Mouse (Mus musculus) kidney, embryonic 16.5 days (tissue): ENCODE measurements around the gene Vcpkmt. TPM values are rescaled to one million over a fixed set of nuclear protein-coding genes. Genes with fewer than 3 reads are reported as not detected.
"Not testable (repeated sequence)": the region's sequence is repeated elsewhere in the genome, so short reads cannot be mapped to it uniquely, and the experiment has no call there.

ENCODE experiments used
- ATAC-seq: fragments of 200-750 bp; cut with Nextera tagmentation; 2 replicates; pipeline ENCODE4 v1.8.0; 2017; ENCODE audit warnings: moderate TSS enrichment; ENCODE audit not compliant: low FRiP score, low TSS enrichment
- H3K27ac ChIP-seq: fragments of 300-500 bp; sonication (generic); 2 replicates; pipeline ENCODE4 v1.5.1; 2014; ENCODE audit warnings: low read length
- H3K27me3 ChIP-seq: fragments of 300-500 bp; sonication (generic); 2 replicates; pipeline ENCODE4 v1.6.1; 2014; ENCODE audit warnings: low read length, control low read depth, mixed read lengths; ENCODE audit not compliant: insufficient read depth
- H3K36me3 ChIP-seq: fragments of 300-500 bp; sonication (generic); 2 replicates; pipeline ENCODE4 v1.6.1; 2014; ENCODE audit warnings: low read length, control low read depth, mixed read lengths; ENCODE audit not compliant: insufficient read depth
- H3K4me1 ChIP-seq: fragments of 300-500 bp; sonication (generic); 2 replicates; pipeline ENCODE4 v1.6.1; 2014; ENCODE audit warnings: low read length, control low read depth, mixed read lengths; ENCODE audit not compliant: insufficient read depth
- H3K4me2 ChIP-seq: fragments of 300-500 bp; sonication (generic); replicated peaks from 2 replicates; pipeline ENCODE4 v1.6.1; 2014; ENCODE audit warnings: low read depth, low read length
- H3K4me3 ChIP-seq: fragments of 300-500 bp; sonication (generic); 2 replicates; pipeline ENCODE4 v1.5.1; 2014; ENCODE audit warnings: mild to moderate bottlenecking, low read length
- H3K9ac ChIP-seq: fragments of 300-500 bp; sonication (generic); replicated peaks from 2 replicates; pipeline ENCODE4 v1.6.1; 2014; ENCODE audit warnings: low read length
- H3K9me3 ChIP-seq: fragments of 300-500 bp; sonication (generic); 2 replicates; pipeline ENCODE4 v1.6.1; 2016; ENCODE audit warnings: low read length, control low read depth
- WGBS: fragments of 180-500 bp; shearing (Covaris S2); extraction: QIAGEN DNeasy Blood & Tissue Kit; methylation state at CpG from one replicate; pipeline ENCODE4 v1.1.7; 2014; 5-methylcytosine and 5-hydroxymethylcytosine counted together
- polyA plus RNA-seq: library from polyadenylated mRNA; unstranded; fragments of >200 nt; fragmentation: Nextera tagmentation; extraction: Ambion mirVana; gene quantifications from 2 replicates; pipeline ENCODE4 v1.2.1, GENCODE M21; 2015

Gene Vcpkmt
- 21.2 and 25.7 TPM in 2 replicates for polyA plus RNA-seq

GRCm38 (mm10) chr12:69582613-69583269 is at the start of gene Vcpkmt:
Gene Vcpkmt, minus strand, starts transcription at chr12:69583028.
- peaks cover 9% of the 10 kb centered on the region for H3K4me1 ChIP-seq
- H3K9me3 ChIP-seq, result no peaks in the 10 kb centered on the region
- under 1% methylated on average over 56 of the region's 56 CpGs for WGBS
- peak within 1 kb of the TSS; percentile 78 for H3K9ac ChIP-seq
- peak within 1 kb of the TSS; percentile 79; the same call in 1 of the 2 replicates for H3K27ac ChIP-seq
- no peaks in the 10 kb centered on the region for H3K27me3 ChIP-seq
- H3K36me3 ChIP-seq, result peaks cover 23% of the 10 kb centered on the region
- peak within 1 kb of the TSS; percentile 72 for H3K4me2 ChIP-seq
- peak within 1 kb of the TSS; percentile 81 for H3K4me3 ChIP-seq
- ATAC-seq, result peak; percentile 98

GRCm38 (mm10) chr12:69618590-69618989 is 35.8 kb upstream of the Vcpkmt start:
- H3K4me3 ChIP-seq, H3K9me3 ChIP-seq, H3K9ac ChIP-seq, H3K27ac ChIP-seq, H3K4me2 ChIP-seq, ATAC-seq, H3K4me1 ChIP-seq, H3K27me3 ChIP-seq: not testable (repeated sequence)
- peaks cover 15% of the 10 kb centered on the region for H3K36me3 ChIP-seq
- WGBS, result 82% methylated on average over 5 of the region's 5 CpGs

- Histone ChIP-seq H3K27me3 (no peaks in the 10 kb centered on the region), H3K4me1 (no peaks in the 10 kb centered on the region), H3K9me3 (no peaks in the 10 kb centered on the region), H3K4me2 (no peak overlapping the region), H3K9ac (no peak overlapping the region), H3K27ac (no peak overlapping the region), H3K4me3 (no peak overlapping the region), H3K36me3 (peaks cover 3% of the 10 kb centered on the region)
- ATAC-seq, result peak; percentile 51; the same call in 1 of the 2 replicates
- 78% methylated on average over 2 of the region's 2 CpGs for WGBS
Observed at GRCm38 (mm10) chr12:69604367-69604766, 21.5 kb upstream of the Vcpkmt start.

GRCm38 (mm10) chr12:69597446-69597845 is 14.6 kb upstream of the Vcpkmt start:
- Histone ChIP-seq H3K27ac (no peak overlapping the region), H3K36me3 (peaks cover 6% of the 10 kb centered on the region; the same call in 1 of the 2 replicates), H3K4me1 (no peaks in the 10 kb centered on the region), H3K4me3 (no peak overlapping the region), H3K9me3 (no peaks in the 10 kb centered on the region), H3K27me3 (no peaks in the 10 kb centered on the region), H3K9ac (no peak overlapping the region), H3K4me2 (no peak overlapping the region)
- no peak for ATAC-seq
- WGBS, result 92% methylated on average over 4 of the region's 4 CpGs

- no peaks in the 10 kb centered on the region for H3K27me3 ChIP-seq
- no peak overlapping the region for H3K4me3 ChIP-seq
- H3K9me3 ChIP-seq, result no peaks in the 10 kb centered on the region
- H3K4me1 ChIP-seq, result no peaks in the 10 kb centered on the region
- WGBS, result 94% methylated on average over 5 of the region's 5 CpGs
- H3K4me2 ChIP-seq, result no peak overlapping the region
- H3K36me3 ChIP-seq, result peaks cover 19% of the 10 kb centered on the region; the same call in 1 of the 2 replicates
- ATAC-seq, result no peak
- no peak overlapping the region for H3K27ac ChIP-seq
- H3K9ac ChIP-seq, result no peak overlapping the region
Observed at GRCm38 (mm10) chr12:69593130-69593529, 10.3 kb upstream of the Vcpkmt start.

GRCm38 (mm10) chr12:69583270-69583629 is 422 bp upstream of the Vcpkmt start:
- peak overlapping the region; percentile 79; the same call in 1 of the 2 replicates for H3K27ac ChIP-seq
- peak overlapping the region; percentile 81 for H3K4me3 ChIP-seq
- WGBS, result 41% methylated on average over 5 of the region's 5 CpGs
- peak overlapping the region; percentile 72 for H3K4me2 ChIP-seq
- peaks cover 18% of the 10 kb centered on the region for H3K36me3 ChIP-seq
- no peaks in the 10 kb centered on the region for H3K9me3 ChIP-seq
- peaks cover 9% of the 10 kb centered on the region for H3K4me1 ChIP-seq
- H3K9ac ChIP-seq, result peak overlapping the region; percentile 78
- ATAC-seq, result no peak
- H3K27me3 ChIP-seq, result no peaks in the 10 kb centered on the region

GRCm38 (mm10) chr12:69582216-69582612 is 614 bp downstream of the Vcpkmt start:
- peak overlapping the region; percentile 72 for H3K4me2 ChIP-seq
- peak overlapping the region; percentile 81 for H3K4me3 ChIP-seq
- peak overlapping the region; percentile 79; the same call in 1 of the 2 replicates for H3K27ac ChIP-seq
- peaks cover 26% of the 10 kb centered on the region for H3K36me3 ChIP-seq
- ATAC-seq, result no peak
- no peaks in the 10 kb centered on the region for H3K27me3 ChIP-seq
- peaks cover 9% of the 10 kb centered on the region for H3K4me1 ChIP-seq
- H3K9me3 ChIP-seq, result no peaks in the 10 kb centered on the region
- 21% methylated on average over 9 of the region's 9 CpGs for WGBS
- H3K9ac ChIP-seq, result peak overlapping the region; percentile 78

GRCm38 (mm10) chr12:69579623-69580022 is 3.2 kb downstream of the Vcpkmt start:
- Histone ChIP-seq H3K4me3 (no peak overlapping the region), H3K36me3 (peaks cover 21% of the 10 kb centered on the region), H3K4me2 (no peak overlapping the region), H3K27ac (no peak overlapping the region), H3K27me3 (no peaks in the 10 kb centered on the region), H3K4me1 (peaks cover 9% of the 10 kb centered on the region), H3K9me3 (no peaks in the 10 kb centered on the region), H3K9ac (no peak overlapping the region)
- WGBS, result 81% methylated on average over 5 of the region's 5 CpGs
- no peak for ATAC-seq

GRCm38 (mm10) chr12:69576120-69576627 is 6.7 kb downstream of the Vcpkmt start:
- 75% methylated on average over 9 of the region's 9 CpGs for WGBS
- Histone ChIP-seq H3K4me1 (0 out of 2 replicates have a peak, but pooled peaks cover 7% of the 10 kb centered on the region), H3K27ac (no peak overlapping the region), H3K4me2 (no peak overlapping the region), H3K9me3 (no peaks in the 10 kb centered on the region), H3K27me3 (no peaks in the 10 kb centered on the region), H3K9ac (no peak overlapping the region), H3K4me3 (no peak overlapping the region), H3K36me3 (peaks cover 21% of the 10 kb centered on the region)
- no peak; the same call in 1 of the 2 replicates for ATAC-seq
